Mouse (Mus musculus) gastrocnemius, postnatal 10 days (tissue): ENCODE data around the gene Serpinc1. TPM values are rescaled to one million over a fixed set of nuclear protein-coding genes. Genes with fewer than 3 reads are reported as not detected.
"Not testable (repeated sequence)": the region's sequence is repeated elsewhere in the genome, so short reads cannot be mapped to it uniquely, and the experiment has no call there.

Experiments used
- DNase-seq: peaks from one replicate; pipeline ENCODE4 v3.0.0; 2021; ENCODE audit warnings: mixed read lengths
- long read RNA-seq, 2 experiments: library from polyadenylated mRNA; stranded (forward); transcript quantifications; one replicate each; pipeline ENCODE4 v2.0.0; 2021
- total RNA-seq, 2 experiments: library from RNA; stranded (reverse); gene quantifications; 2 replicates each; pipeline ENCODE4 v1.2.3; 2021

Serpinc1 gene
- 1 to 10 TPM in 1 of 2 experiments, under 1 TPM in 1; 0.56 to 1.8 TPM for total RNA-seq
- long read RNA-seq, experiment 1, result 0 reads
- long read RNA-seq, experiment 2, result 0 reads

DNA sequence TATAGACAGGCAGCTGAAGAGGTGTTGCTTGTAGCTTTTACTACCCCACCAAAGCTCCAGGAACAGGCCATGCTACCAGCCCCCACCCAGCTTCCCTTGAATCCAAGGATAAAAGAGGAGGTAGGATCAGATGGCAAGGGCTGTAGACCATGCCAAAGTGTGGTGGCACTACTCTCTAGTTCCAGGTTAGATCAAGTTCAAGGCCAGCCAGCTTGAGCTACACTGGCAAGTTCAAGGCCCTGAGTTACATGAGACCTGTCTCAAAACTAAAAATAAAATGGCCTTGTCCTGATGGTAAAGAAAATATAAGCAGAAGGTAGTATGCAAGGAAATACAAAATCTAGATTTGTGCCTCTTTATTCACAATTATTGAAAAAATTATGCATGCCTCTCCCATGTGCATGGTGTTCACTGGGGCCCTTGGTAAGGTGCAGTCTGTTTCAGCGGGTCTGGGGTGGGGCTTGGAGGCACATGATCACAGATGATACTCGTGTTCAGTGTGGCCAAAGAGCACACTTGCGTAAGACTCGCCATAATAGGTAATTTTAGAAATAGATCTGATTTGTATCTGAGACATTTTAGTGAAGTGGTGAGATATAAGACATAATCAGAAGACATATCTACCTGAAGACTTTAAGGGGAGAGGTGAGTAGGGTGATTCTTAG, at the start of gene Serpinc1:
Gene Serpinc1, plus strand, starts transcription at position 515 of the 665 bp plus-strand sequence.
- no peak for DNase-seq

- DNase-seq, result no peak
Observed at GRCm38 (mm10) chr1:160931320-160931719, 47.1 kb upstream of the Serpinc1 start.

DNA sequence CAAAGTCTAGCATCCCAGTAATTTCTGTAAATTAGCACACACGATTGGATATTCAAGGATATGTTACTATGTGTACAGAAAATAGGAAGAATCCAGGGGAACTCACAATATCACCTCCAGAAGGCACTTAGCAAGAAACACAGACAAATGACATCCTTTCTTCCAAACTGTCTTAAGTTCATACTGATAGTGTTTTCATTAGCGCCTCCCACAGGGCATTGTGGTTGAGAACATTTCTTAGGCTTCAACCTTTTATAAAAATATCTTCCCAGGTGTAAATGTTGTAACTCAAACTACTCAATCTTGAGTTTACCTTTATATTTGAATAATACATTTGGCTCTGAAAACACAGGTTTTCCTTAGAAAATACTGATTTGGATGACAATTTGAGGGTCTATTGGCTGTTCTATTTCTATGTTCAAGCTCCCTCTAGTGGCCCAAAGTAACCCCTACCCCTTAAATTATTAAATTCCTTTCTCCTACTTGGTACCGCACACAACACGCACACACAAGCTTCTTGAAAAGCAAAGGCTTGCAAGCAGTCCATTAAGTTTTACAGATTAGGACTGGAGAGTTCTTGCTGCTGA, 44.4 kb upstream of the Serpinc1 start:
- DNase-seq, result no peak

DNA sequence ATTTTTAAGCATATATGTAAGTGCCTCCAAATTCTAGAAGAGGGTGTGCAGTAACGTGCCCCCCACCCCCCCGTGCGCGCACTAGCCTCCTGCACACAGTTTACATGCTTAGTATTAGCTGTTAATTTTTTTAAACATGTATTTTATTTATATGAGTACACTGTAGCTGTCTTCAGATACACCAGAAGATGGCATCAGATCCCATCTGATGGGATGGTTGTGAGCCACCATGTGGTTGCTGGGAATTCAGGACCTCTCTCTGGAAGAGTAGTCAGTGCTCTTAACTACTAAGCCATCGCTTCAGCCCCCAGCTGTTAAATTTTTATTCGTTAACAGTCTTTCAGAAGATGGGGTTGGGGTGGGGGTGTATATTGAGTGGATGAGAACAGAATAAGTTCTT, 42.8 kb upstream of the Serpinc1 start:
- no peak for DNase-seq

- DNase-seq, result no peak
Observed at GRCm38 (mm10) chr1:160963199-160963598, 15.2 kb upstream of the Serpinc1 start.

DNA sequence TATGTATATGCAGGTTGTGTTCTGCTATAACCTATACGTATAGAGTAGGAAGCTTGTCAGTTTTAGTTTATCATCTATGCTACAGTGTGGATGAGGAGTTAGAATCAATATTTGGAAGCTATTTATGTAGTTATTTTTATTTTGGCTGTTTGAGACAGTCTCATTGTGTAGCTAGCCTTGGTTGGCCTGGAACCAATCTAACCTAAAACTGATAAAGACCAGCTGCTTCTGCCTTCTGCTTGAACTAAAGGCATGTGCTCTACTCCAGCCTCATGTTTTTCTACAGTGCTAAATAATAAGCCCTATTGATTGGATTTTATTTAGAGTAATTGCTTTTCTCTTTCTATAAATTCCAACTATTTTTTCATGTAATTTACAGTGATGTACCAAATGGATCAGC, 11.1 kb upstream of the Serpinc1 start:
- no peak for DNase-seq

DNA sequence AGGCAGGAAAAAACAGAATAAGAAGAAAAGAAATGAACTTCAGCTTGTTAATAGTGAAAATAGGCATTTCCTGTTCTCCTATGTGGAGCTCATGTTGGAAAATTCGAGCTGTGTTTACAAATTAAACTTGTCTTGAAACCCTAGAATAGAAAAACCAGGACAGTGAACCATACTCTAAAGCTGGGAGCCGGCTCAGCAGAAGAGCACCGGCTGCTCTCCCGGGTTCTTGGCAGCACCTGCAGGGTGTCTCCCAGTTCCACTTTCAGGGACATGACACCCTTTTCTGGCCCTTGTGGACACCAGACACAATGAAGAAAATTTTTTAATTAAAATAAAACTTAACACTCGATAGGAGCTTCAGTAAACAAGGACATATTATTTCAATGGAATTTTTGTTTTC, 9.7 kb upstream of the Serpinc1 start:
- no peak for DNase-seq

- no peak for DNase-seq
Observed at GRCm38 (mm10) chr1:160980021-160980420, 1.6 kb downstream of the Serpinc1 start.

- DNase-seq, result no peak
Observed at GRCm38 (mm10) chr1:160980537-160981234, 2.3 kb downstream of the Serpinc1 start.

DNA sequence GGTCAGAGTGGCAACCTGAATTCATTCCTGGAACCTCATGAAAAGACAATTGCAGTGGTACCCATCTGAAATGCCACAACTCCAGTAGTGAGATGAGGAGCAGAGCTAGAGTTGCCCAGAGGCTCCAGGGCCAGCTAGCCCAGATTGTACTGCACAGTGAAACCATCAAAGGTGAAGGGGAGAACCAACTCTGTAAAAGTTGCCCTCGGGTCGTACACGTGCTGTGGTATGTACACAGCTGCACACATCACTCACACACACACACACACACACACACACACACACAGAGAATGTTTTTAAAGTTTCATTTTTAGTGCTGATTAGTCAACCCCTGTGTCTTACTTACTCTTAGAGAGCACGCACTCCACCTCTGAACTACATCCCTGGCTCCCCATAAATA, 3.0 kb downstream of the Serpinc1 start:
- DNase-seq, result no peak

GRCm38 (mm10) chr1:160982887-160983286, 4.5 kb downstream of the Serpinc1 start:
- DNase-seq, result no peak

- not testable (repeated sequence) for DNase-seq
Observed at GRCm38 (mm10) chr1:160984731-160985130, 6.3 kb downstream of the Serpinc1 start.

GRCm38 (mm10) chr1:160985477-160985876, 7.1 kb downstream of the Serpinc1 start:
- no peak for DNase-seq

DNA sequence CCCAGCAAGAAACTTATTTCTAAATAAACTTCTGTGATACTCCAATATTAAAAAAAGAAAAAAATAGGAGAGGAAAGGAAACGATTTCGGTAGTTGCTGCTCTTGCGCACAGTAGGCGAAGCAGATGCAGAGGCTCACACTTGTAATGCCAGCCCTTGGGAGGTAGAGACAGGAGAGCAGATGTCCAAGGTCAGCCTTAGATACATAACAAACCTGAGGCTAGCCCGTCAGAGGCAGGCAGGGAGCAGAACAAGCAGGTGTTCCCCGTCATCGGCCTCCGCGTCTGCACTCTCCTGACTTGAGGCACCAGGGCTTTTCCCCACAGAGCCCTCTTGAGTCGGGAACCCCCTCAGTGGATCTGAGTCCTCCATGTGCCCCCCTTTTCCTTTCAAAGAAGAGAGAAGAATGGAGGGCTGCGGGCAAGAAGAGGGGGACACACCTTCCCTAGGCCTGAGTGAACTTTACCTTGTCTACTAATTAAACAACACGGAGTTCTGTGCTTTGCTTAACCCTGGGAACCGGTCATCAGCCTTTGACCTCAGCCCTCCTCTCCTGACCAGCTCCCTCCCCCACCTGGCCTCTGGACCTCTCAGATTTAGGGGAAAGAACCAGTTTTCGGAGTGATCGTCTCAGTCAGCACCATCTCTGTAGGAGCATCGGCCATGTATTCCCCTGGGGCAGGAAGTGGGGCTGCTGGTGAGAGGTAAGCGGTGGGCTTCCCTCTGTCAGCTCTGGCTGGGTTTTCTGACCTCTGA, 8.7 kb downstream of the Serpinc1 start:
- DNase-seq, result no peak

DNA sequence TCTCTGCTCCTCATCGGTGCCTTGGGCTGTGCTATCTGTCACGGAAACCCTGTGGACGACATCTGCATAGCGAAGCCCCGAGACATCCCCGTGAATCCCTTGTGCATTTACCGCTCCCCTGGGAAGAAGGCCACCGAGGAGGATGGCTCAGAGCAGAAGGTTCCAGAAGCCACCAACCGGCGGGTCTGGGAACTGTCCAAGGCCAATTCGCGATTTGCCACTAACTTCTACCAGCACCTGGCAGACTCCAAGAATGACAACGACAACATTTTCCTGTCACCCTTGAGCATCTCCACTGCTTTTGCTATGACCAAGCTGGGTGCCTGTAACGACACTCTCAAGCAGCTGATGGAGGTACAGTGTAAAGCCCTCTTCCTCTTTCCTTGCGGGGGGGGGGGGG, 11.0 kb downstream of the Serpinc1 start:
- no peak for DNase-seq

GRCm38 (mm10) chr1:160993851-160994250, 15.5 kb downstream of the Serpinc1 start:
- no peak for DNase-seq

DNA sequence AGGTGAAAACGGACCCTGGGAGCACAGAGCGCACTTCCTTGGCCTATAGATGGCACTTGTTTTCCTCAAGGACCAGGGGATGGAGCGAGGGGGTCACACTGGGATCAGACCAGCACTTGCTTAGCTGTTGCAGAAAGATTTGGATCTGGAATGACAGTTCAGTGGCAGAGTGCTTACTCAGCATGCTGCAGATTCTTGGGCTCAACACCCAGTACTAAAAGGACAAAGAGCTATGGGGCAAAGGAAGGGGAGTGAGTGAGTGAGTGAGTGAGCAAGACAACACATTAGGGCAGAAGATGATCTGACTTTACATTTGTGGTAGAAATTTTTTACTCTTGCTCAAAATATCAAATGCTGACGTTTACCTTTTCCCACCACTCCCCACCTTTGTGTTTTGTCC, 26.6 kb downstream of the Serpinc1 start:
- no peak for DNase-seq

- DNase-seq, result no peak
Observed at GRCm38 (mm10) chr1:161005526-161005925, 27.1 kb downstream of the Serpinc1 start.

DNA sequence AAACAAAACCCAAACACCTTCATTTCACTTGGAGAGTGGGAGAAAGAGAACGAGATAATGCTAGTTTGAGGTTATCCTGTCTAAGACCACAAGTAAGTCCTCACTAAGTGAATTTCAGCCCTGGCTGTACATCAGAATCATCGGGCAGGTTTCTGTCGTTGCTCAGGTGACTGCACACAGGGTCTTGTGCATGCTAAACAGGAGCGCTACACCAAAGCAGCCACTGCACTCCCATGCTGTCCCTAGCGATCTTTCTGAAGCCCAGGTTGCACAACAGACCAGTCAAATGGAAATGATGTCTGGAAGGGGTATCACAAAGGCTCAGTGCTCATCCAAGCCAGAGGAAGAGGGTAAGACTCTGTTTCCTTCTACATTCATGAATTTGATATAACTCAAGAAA, 28.1 kb downstream of the Serpinc1 start:
- DNase-seq, result no peak

GRCm38 (mm10) chr1:161008038-161008437, 29.7 kb downstream of the Serpinc1 start:
- DNase-seq, result no peak

GRCm38 (mm10) chr1:161010436-161010835, 32.1 kb downstream of the Serpinc1 start:
- DNase-seq, result no peak

GRCm38 (mm10) chr1:161016378-161016777, 38.0 kb downstream of the Serpinc1 start:
- DNase-seq, result no peak

GRCm38 (mm10) chr1:161020051-161020450, 41.7 kb downstream of the Serpinc1 start:
- no peak for DNase-seq
